Mouse (Mus musculus): Measurements from ENCODE around the gene Fam189b.

DNA sequence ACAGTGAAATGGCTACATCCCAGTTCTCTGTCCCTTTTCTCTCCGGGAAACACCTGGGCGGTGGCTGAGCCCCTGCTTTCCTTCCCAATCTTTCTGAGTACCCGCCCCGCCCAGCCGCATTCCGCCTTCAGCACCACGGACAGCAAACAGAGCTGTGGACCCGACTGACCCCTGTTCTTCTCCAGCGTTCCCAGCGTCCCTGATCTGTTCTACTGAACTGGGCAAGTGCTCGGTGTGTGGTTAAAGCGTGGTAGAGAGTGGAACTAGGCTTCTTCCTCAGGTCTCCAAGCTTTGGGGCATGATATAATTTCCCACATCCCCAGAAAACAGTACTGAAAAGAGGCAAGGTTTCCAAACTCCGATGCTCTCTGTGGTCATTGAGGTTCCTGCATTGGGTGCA, 23.7 kb upstream of the Fam189b start:
- TF ChIP-seq CTCF (IDR thresholded peaks at IDR 0.05; ENCODE audit: low read depth) (no peak), EP300 (IDR thresholded peaks at IDR 0.05; ENCODE audit: low read depth) (no peak)

Measured in heart, postnatal 0 days (tissue).